Mouse (Mus musculus) heart, embryonic 14.5 days (tissue): ENCODE measurements around the gene Zfp568. TPM values are rescaled to one million over a fixed set of nuclear protein-coding genes. Genes with fewer than 3 reads are reported as not detected.

ENCODE experiments used
- ATAC-seq: fragments of 200-750 bp; cut with Nextera tagmentation; 2 replicates; pipeline ENCODE4 v1.8.0; 2017; ENCODE audit warnings: low read depth, moderate TSS enrichment; ENCODE audit not compliant: insufficient number of reproducible peaks, insufficient read depth, low FRiP score
- H3K27ac ChIP-seq, 2 experiments: fragments of 200-500 bp in 1 of 2; fragments of 300-500 bp in 1 of 2; sonication (generic) in 1 of 2; replicated peaks in 1 of 2; 2 replicates each; pipeline ENCODE4 v1.5.1; 2012 to 2014; ENCODE audit warnings: low read depth in 2 of 2, low read length in 2 of 2, control low read depth in 1 of 2, mild to moderate bottlenecking in 1 of 2, mixed read lengths in 1 of 2; ENCODE audit not compliant: control insufficient read depth in 1 of 2, insufficient read depth in 1 of 2
- H3K27me3 ChIP-seq: fragments of 300-500 bp; sonication (generic); 2 replicates; pipeline ENCODE4 v1.6.1; 2014; ENCODE audit warnings: mild to moderate bottlenecking, low read length, control low read depth; ENCODE audit not compliant: control insufficient read depth, insufficient read depth
- H3K36me3 ChIP-seq: fragments of 300-500 bp; sonication (generic); 2 replicates; pipeline ENCODE4 v1.6.1; 2014; ENCODE audit warnings: mild to moderate bottlenecking, control low read depth, low read length, mixed read lengths; ENCODE audit not compliant: control insufficient read depth, insufficient read depth
- H3K4me1 ChIP-seq, 2 experiments: fragments of 200-500 bp in 1 of 2; fragments of 300-500 bp in 1 of 2; sonication (generic) in 1 of 2; 2 replicates each; pipeline ENCODE4 v1.6.1; 2012 to 2014; ENCODE audit warnings: low read length in 2 of 2, control low read depth in 1 of 2, mixed read lengths in 1 of 2; ENCODE audit not compliant: control insufficient read depth in 2 of 2, insufficient read depth in 2 of 2
- H3K4me2 ChIP-seq: fragments of 300-500 bp; sonication (generic); 2 replicates; pipeline ENCODE4 v1.6.1; 2014; ENCODE audit warnings: mild to moderate bottlenecking, low read length
- H3K4me3 ChIP-seq, 2 experiments: fragments of 200-500 bp in 1 of 2; fragments of 300-500 bp in 1 of 2; sonication (generic) in 1 of 2; 2 replicates each; pipeline ENCODE4 v1.5.1; 2012 to 2014; ENCODE audit warnings: low read length in 2 of 2, mild to moderate bottlenecking in 2 of 2, control low read depth in 1 of 2, low read depth in 1 of 2, moderate library complexity in 1 of 2; ENCODE audit not compliant: control insufficient read depth in 1 of 2, insufficient read depth in 1 of 2
- H3K9ac ChIP-seq: fragments of 300-500 bp; sonication (generic); 2 replicates; pipeline ENCODE4 v1.6.1; 2014; ENCODE audit warnings: mild to moderate bottlenecking, low read length
- H3K9me3 ChIP-seq: fragments of 300-500 bp; sonication (generic); 2 replicates; pipeline ENCODE4 v1.6.1; 2016; ENCODE audit warnings: low read length, control low read depth; ENCODE audit not compliant: control insufficient read depth
- WGBS: fragments of 180-500 bp; shearing (Covaris S2); extraction: QIAGEN DNeasy Blood & Tissue Kit; methylation state at CpG from one replicate; pipeline ENCODE4 v1.1.7; 2014; 5-methylcytosine and 5-hydroxymethylcytosine counted together
- polyA plus RNA-seq: library from polyadenylated mRNA; unstranded; fragments of >200 nt; fragmentation: Nextera tagmentation; extraction: Ambion mirVana; gene quantifications from 2 replicates; pipeline ENCODE4 v1.2.1, GENCODE M21; 2014

Zfp568 gene
- polyA plus RNA-seq, 1 experiment from 2014 or later = 27.4 TPM

- Histone ChIP-seq H3K27ac (no peak overlapping the region), H3K9ac (no peak overlapping the region), H3K27me3 (no peaks in the 10 kb centered on the region), H3K4me2 (no peak overlapping the region), H3K4me3 (no peak overlapping the region), H3K4me1 (no peaks in the 10 kb centered on the region), H3K9me3 (no peaks in the 10 kb centered on the region), H3K36me3 (peaks cover 77% of the 10 kb centered on the region)
- ATAC-seq = no peak
- 85% methylated on average over 21 of the region's 21 CpGs for WGBS
Observed at GRCm38 (mm10) chr7:30009321-30010085, 25.7 kb downstream of the Zfp568 start.

- Histone ChIP-seq H3K4me2 (no peak overlapping the region), H3K9me3 (no peaks in the 10 kb centered on the region), H3K9ac (no peak overlapping the region), H3K4me3 (no peak overlapping the region), H3K36me3 (peaks cover 77% of the 10 kb centered on the region), H3K4me1 (no peaks in the 10 kb centered on the region), H3K27ac (no peak overlapping the region), H3K27me3 (no peaks in the 10 kb centered on the region)
- ATAC-seq = no peak
- 83% methylated on average over 10 of the region's 10 CpGs for WGBS
Observed at GRCm38 (mm10) chr7:30010551-30011195, 26.9 kb downstream of the Zfp568 start.

GRCm38 (mm10) chr7:30012956-30013363 lies 29.2 kb downstream of the Zfp568 start:
- H3K4me1 ChIP-seq = no peaks in the 10 kb centered on the region
- no peak for ATAC-seq
- H3K9me3 ChIP-seq = no peaks in the 10 kb centered on the region
- H3K4me2 ChIP-seq = no peak overlapping the region
- H3K4me3 ChIP-seq = no peak overlapping the region
- 76% methylated on average over 4 of the region's 4 CpGs for WGBS
- H3K36me3 ChIP-seq = peaks cover 77% of the 10 kb centered on the region
- H3K27me3 ChIP-seq = no peaks in the 10 kb centered on the region
- no peak overlapping the region for H3K9ac ChIP-seq
- H3K27ac ChIP-seq = no peak overlapping the region

- no peak for ATAC-seq
- 93% methylated on average over 6 of the region's 6 CpGs for WGBS
- Histone ChIP-seq H3K4me3 (no peak overlapping the region), H3K27me3 (no peaks in the 10 kb centered on the region), H3K9ac (no peak overlapping the region), H3K36me3 (peaks cover 86% of the 10 kb centered on the region), H3K9me3 (no peaks in the 10 kb centered on the region), H3K27ac (no peak overlapping the region), H3K4me1 (no peaks in the 10 kb centered on the region), H3K4me2 (no peak overlapping the region)
Observed at GRCm38 (mm10) chr7:30017226-30017625, 33.5 kb downstream of the Zfp568 start.

GRCm38 (mm10) chr7:30019543-30019942 lies 35.8 kb downstream of the Zfp568 start:
- Histone ChIP-seq H3K27ac (no peak overlapping the region), H3K4me2 (no peak overlapping the region), H3K9me3 (no peaks in the 10 kb centered on the region), H3K36me3 (peaks cover 95% of the 10 kb centered on the region), H3K9ac (no peak overlapping the region), H3K4me1 (no peaks in the 10 kb centered on the region), H3K27me3 (no peaks in the 10 kb centered on the region), H3K4me3 (no peak overlapping the region)
- ATAC-seq = no peak
- 84% methylated on average over 2 of the region's 2 CpGs for WGBS

GRCm38 (mm10) chr7:30023324-30023723 lies 39.6 kb downstream of the Zfp568 start:
- Histone ChIP-seq H3K9ac (no peak overlapping the region), H3K4me2 (no peak overlapping the region), H3K36me3 (peaks cover 95% of the 10 kb centered on the region), H3K27me3 (no peaks in the 10 kb centered on the region), H3K4me1 (no peaks in the 10 kb centered on the region; a peak in 1 of 4 replicates), H3K9me3 (no peaks in the 10 kb centered on the region), H3K4me3 (no peak overlapping the region), H3K27ac (no peak overlapping the region)
- no peak for ATAC-seq
- 89% methylated on average over 9 of the region's 9 CpGs for WGBS

GRCm38 (mm10) chr7:30023800-30024199 lies 40.0 kb downstream of the Zfp568 start:
- Histone ChIP-seq H3K27me3 (no peaks in the 10 kb centered on the region), H3K4me1 (no peaks in the 10 kb centered on the region; a peak in 1 of 4 replicates), H3K36me3 (peaks cover 94% of the 10 kb centered on the region), H3K9ac (no peak overlapping the region), H3K27ac (no peak overlapping the region), H3K4me2 (no peak overlapping the region), H3K9me3 (no peaks in the 10 kb centered on the region), H3K4me3 (no peak overlapping the region)
- ATAC-seq = no peak
- 55% methylated on average over 8 of the region's 8 CpGs for WGBS
